Mouse (Mus musculus): ENCODE results near the gene Ccdc36. TPM values are rescaled to one million over a fixed set of nuclear protein-coding genes. Genes with fewer than 3 reads are reported as not detected.

The Ccdc36 gene
- polyA plus RNA-seq, 1 experiment = not detected

- 74% methylated on average over 21 of the region's 21 CpGs for WGBS
- no peak for DNase-seq (ENCODE audit: low read depth, low spot score)
These were observed 22.2 kb upstream of the Ccdc36 start for GRCm38 (mm10) chr9:108450292-108451169.

GRCm38 (mm10) chr9:108449860-108450259 lies 21.6 kb upstream of the Ccdc36 start:
- no peak for DNase-seq (ENCODE audit: low read depth, low spot score)
- 68% methylated on average over 4 of the region's 4 CpGs for whole genome bisulfite sequencing

- 55% methylated on average over 9 of the region's 9 CpGs for WGBS
- no peak for DNase-seq (ENCODE audit: low read depth, low spot score)
These were observed 16.8 kb upstream of the Ccdc36 start for GRCm38 (mm10) chr9:108445125-108445524.

GRCm38 (mm10) chr9:108441236-108441919 lies 13.1 kb upstream of the Ccdc36 start:
- WGBS = 76% methylated on average over 11 of the region's 11 CpGs
- DNase-seq (ENCODE audit: low read depth, low spot score) = no peak

GRCm38 (mm10) chr9:108440485-108440884 lies 12.2 kb upstream of the Ccdc36 start:
- WGBS = 68% methylated on average over 5 of the region's 5 CpGs
- no peak for DNase-seq (ENCODE audit: low read depth, low spot score)

GRCm38 (mm10) chr9:108439176-108439575 lies 10.9 kb upstream of the Ccdc36 start:
- DNase-seq (ENCODE audit: low read depth, low spot score) = no peak
- WGBS = 77% methylated on average over 6 of the region's 6 CpGs

- WGBS = 77% methylated on average over 3 of the region's 3 CpGs
- no peak for DNase-seq (ENCODE audit: low read depth, low spot score)
These were observed 7.9 kb upstream of the Ccdc36 start, which contains the start of gene BC048562 for GRCm38 (mm10) chr9:108436182-108436581. TSS of gene BC048562 (plus strand) at chr9:108436482.

GRCm38 (mm10) chr9:108431431-108432067 lies 3.3 kb upstream of the Ccdc36 start:
- DNase-seq (ENCODE audit: low read depth, low spot score) = no peak
- 51% methylated on average over 32 of the region's 32 CpGs for WGBS

GRCm38 (mm10) chr9:108412221-108412620 lies 16.1 kb downstream of the Ccdc36 start:
- no peak for DNase-seq (ENCODE audit: low read depth, low spot score)
- 67% methylated on average over 1 of the region's 1 CpGs for WGBS

GRCm38 (mm10) chr9:108411381-108411942 lies 16.8 kb downstream of the Ccdc36 start:
- no peak for DNase-seq (ENCODE audit: low read depth, low spot score)

GRCm38 (mm10) chr9:108409535-108409934 lies 18.7 kb downstream of the Ccdc36 start:
- WGBS = 85% methylated on average over 4 of the region's 4 CpGs
- no peak for DNase-seq (ENCODE audit: low read depth, low spot score)

More at GRCm38 (mm10) chr9:108411381-108411942, 16.8 kb downstream of the Ccdc36 start:
- WGBS = 82% methylated on average over 9 of the region's 9 CpGs

- no peak for DNase-seq (ENCODE audit: low read depth, low spot score)
- WGBS = 78% methylated on average over 8 of the region's 8 CpGs
These were observed 23.8 kb downstream of the Ccdc36 start for GRCm38 (mm10) chr9:108404451-108404850.

GRCm38 (mm10) chr9:108403081-108403480 lies 25.2 kb downstream of the Ccdc36 start:
- no peak for DNase-seq (ENCODE audit: low read depth, low spot score)
- 76% methylated on average over 4 of the region's 4 CpGs for WGBS

GRCm38 (mm10) chr9:108401186-108401960 lies 26.9 kb downstream of the Ccdc36 start:
- WGBS = 47% methylated on average over 7 of the region's 7 CpGs
- DNase-seq (ENCODE audit: low read depth, low spot score) = no peak

GRCm38 (mm10) chr9:108398324-108398723 lies 30.0 kb downstream of the Ccdc36 start:
- DNase-seq (ENCODE audit: low read depth, low spot score) = no peak
- WGBS = 94% methylated on average over 3 of the region's 3 CpGs

GRCm38 (mm10) chr9:108395427-108395826 lies 32.9 kb downstream of the Ccdc36 start:
- no peak for DNase-seq (ENCODE audit: low read depth, low spot score)
- 93% methylated on average over 1 of the region's 1 CpGs for WGBS

- DNase-seq (ENCODE audit: low read depth, low spot score) = no peak
- WGBS = 89% methylated on average over 6 of the region's 6 CpGs
These were observed 34.1 kb downstream of the Ccdc36 start for GRCm38 (mm10) chr9:108394191-108394590.

- DNase-seq (ENCODE audit: low read depth, low spot score) = no peak
- WGBS = 85% methylated on average over 18 of the region's 18 CpGs
These were observed 35.6 kb downstream of the Ccdc36 start, which contains the start of gene 1700102P08Rik for GRCm38 (mm10) chr9:108392676-108393075. TSS of gene 1700102P08Rik (plus strand) at chr9:108392805.

- no peak for DNase-seq (ENCODE audit: low read depth, low spot score)
- WGBS = 74% methylated on average over 6 of the region's 6 CpGs
These were observed 39.1 kb downstream of the Ccdc36 start for GRCm38 (mm10) chr9:108389220-108389619.

All from large intestine, adult 2 months (tissue).